Mouse (Mus musculus) MEL (cell line): ENCODE measurements at regions not wholly inside any gene's neighbourhood (a gene's known extent, or its start where the extent isn't known, plus 50 kb on each side); places are given as distances from the start of the nearest gene placed in this dataset.

Source experiments
- CTCF ChIP-seq, 3 experiments: IDR thresholded peaks in 2 of 3; conservative IDR thresholded peaks in 1 of 3; 2 replicates each; pipeline ENCODE4 v1.5.1; 2011 to 2012; ENCODE audit warnings: low read length in 3 of 3, low read depth in 2 of 3, mild to moderate bottlenecking in 2 of 3, improper control_type of control experiment in 1 of 3, inconsistent platforms in 1 of 3, mixed read lengths in 1 of 3, moderate library complexity in 1 of 3; ENCODE audit not compliant: control insufficient read depth in 1 of 3, insufficient read depth in 1 of 3, poor library complexity in 1 of 3, severe bottlenecking in 1 of 3
- EP300 ChIP-seq, 2 experiments: IDR thresholded peaks; 2 replicates each; pipeline ENCODE4 v1.6.1; 2011; ENCODE audit warnings: improper control_type of control experiment in 2 of 2, low read length in 2 of 2, low read depth in 1 of 2, mild to moderate bottlenecking in 1 of 2
- GATA1 ChIP-seq: IDR thresholded peaks from 2 replicates; pipeline ENCODE4 v1.6.1; 2011; ENCODE audit warnings: low read depth, low read length, improper control_type of control experiment
- MAZ ChIP-seq: IDR thresholded peaks from 2 replicates; pipeline ENCODE4 v1.6.1; 2012; ENCODE audit warnings: low read depth, mild to moderate bottlenecking, inconsistent platforms, low read length, improper control_type of control experiment
- NRF1 ChIP-seq: IDR thresholded peaks from 2 replicates; pipeline ENCODE4 v1.6.1; 2014; ENCODE audit warnings: low read depth, mild to moderate bottlenecking, inconsistent platforms, low read length, improper control_type of control experiment, moderate library complexity; ENCODE audit not compliant: poor library complexity, insufficient read depth, severe bottlenecking
- POLR2A ChIP-seq, 2 experiments: IDR thresholded peaks; 2 replicates each; pipeline ENCODE4 v1.6.1; 2011 to 2012; ENCODE audit warnings: low read length in 2 of 2, mild to moderate bottlenecking in 2 of 2, control low read depth in 1 of 2, improper control_type of control experiment in 1 of 2, low read depth in 1 of 2, moderate library complexity in 1 of 2; ENCODE audit not compliant: control insufficient read depth in 1 of 2, insufficient read depth in 1 of 2, poor library complexity in 1 of 2
- ZC3H11A ChIP-seq: IDR thresholded peaks from 2 replicates; pipeline ENCODE4 v1.6.1; 2012; ENCODE audit warnings: low read depth, mild to moderate bottlenecking, inconsistent platforms, low read length, improper control_type of control experiment

GRCm38 (mm10) chr19:6679392-6680307, 136.8 kb upstream of the Slc22a12 start:
- TF ChIP-seq GATA1, result peak; percentile 78
- TF ChIP-seq POLR2A (IDR thresholded peaks at IDR 0.05; ENCODE audit: control insufficient read depth in 1 of 2, insufficient read depth in 1 of 2, low read depth in 1 of 2, low read length in 2 of 2, poor library complexity in 1 of 2), result no peak
- TF ChIP-seq CTCF (IDR thresholded peaks at IDR 0.05 in 2 of 3, conservative IDR thresholded peaks at IDR 0.05 in 1 of 3; ENCODE audit: control insufficient read depth in 1 of 3, insufficient read depth in 1 of 3, low read depth in 2 of 3, low read length in 3 of 3, poor library complexity in 1 of 3, severe bottlenecking in 1 of 3), result no peak
- no peak for TF ChIP-seq MAZ
- TF ChIP-seq EP300 (IDR thresholded peaks at IDR 0.05; ENCODE audit: low read depth in 1 of 2, low read length in 2 of 2), result peak; percentile 40 to 54
- no peak for TF ChIP-seq ZC3H11A
- TF ChIP-seq NRF1, result no peak
